Mouse (Mus musculus): ENCODE measurements around the gene Cs. TPM values are rescaled to one million over a fixed set of nuclear protein-coding genes. Genes with fewer than 3 reads are reported as not detected.

The Cs gene
- polyA plus RNA-seq, 1 experiment from 2014 or later, result 187 TPM

Small RNA genes lying within 50 kb of the gene (microRNA-seq; reads per million reads assigned to microRNA genes)
- not detected for gene Gm25361
- not detected for gene Gm26308
- not detected for gene Mir6914
- 1.1 reads per million for gene Mir6915

Other genes with a start within 250 kb of the Cs start
- 8.0 and 8.6 TPM in 2 replicates for gene Baz2a, start 246.2 kb upstream of the Cs start, polyA plus RNA-seq (2016; fragmentation: Nextera tagmentation; extraction: Ambion mirVana)
- 8.7 and 10.1 TPM in 2 replicates for gene Rbms2, start 157.4 kb upstream of the Cs start, polyA plus RNA-seq (2016; fragmentation: Nextera tagmentation; extraction: Ambion mirVana)
- gene Gls2, start 143.3 kb upstream of the Cs start, polyA plus RNA-seq (2016; fragmentation: Nextera tagmentation; extraction: Ambion mirVana), result 1.8 and 2.8 TPM in 2 replicates
- 24.1 and 25.1 TPM in 2 replicates for gene Spryd4, start 125.9 kb upstream of the Cs start, polyA plus RNA-seq (2016; fragmentation: Nextera tagmentation; extraction: Ambion mirVana)
- not detected in 2 replicates for gene Mip, start 111.9 kb upstream of the Cs start, polyA plus RNA-seq (2016; fragmentation: Nextera tagmentation; extraction: Ambion mirVana)
- 45.2 and 46.5 TPM in 2 replicates for gene Timeless, start 105.7 kb upstream of the Cs start, polyA plus RNA-seq (2016; fragmentation: Nextera tagmentation; extraction: Ambion mirVana)
- gene Apon, start 83.6 kb upstream of the Cs start, polyA plus RNA-seq (2016; fragmentation: Nextera tagmentation; extraction: Ambion mirVana), result 0.31 and 0.51 TPM in 2 replicates
- 27.2 and 28.2 TPM in 2 replicates for gene Apof, start 69.1 kb upstream of the Cs start, polyA plus RNA-seq (2016; fragmentation: Nextera tagmentation; extraction: Ambion mirVana)
- gene Stat2, start 67.2 kb upstream of the Cs start, polyA plus RNA-seq (2016; fragmentation: Nextera tagmentation; extraction: Ambion mirVana), result 8.4 and 8.8 TPM in 2 replicates
- not detected in 2 replicates for gene Il23a, start 39.0 kb upstream of the Cs start, polyA plus RNA-seq (2016; fragmentation: Nextera tagmentation; extraction: Ambion mirVana)
- 17.9 and 18.3 TPM in 2 replicates for gene Pan2, start 34.4 kb upstream of the Cs start, polyA plus RNA-seq (2016; fragmentation: Nextera tagmentation; extraction: Ambion mirVana)
- gene Cnpy2, start 15.3 kb upstream of the Cs start, polyA plus RNA-seq (2016; fragmentation: Nextera tagmentation; extraction: Ambion mirVana), result 107 and 114 TPM in 2 replicates
- 8.7 and 8.9 TPM in 2 replicates for gene Coq10a, start 31.3 kb downstream of the Cs start, polyA plus RNA-seq (2016; fragmentation: Nextera tagmentation; extraction: Ambion mirVana)
- 9.3 TPM in 2 replicates for gene Ankrd52, start 39.4 kb downstream of the Cs start, polyA plus RNA-seq (2016; fragmentation: Nextera tagmentation; extraction: Ambion mirVana)
- 22.7 and 23.0 TPM in 2 replicates for gene Slc39a5, start 63.5 kb downstream of the Cs start, polyA plus RNA-seq (2016; fragmentation: Nextera tagmentation; extraction: Ambion mirVana)
- 64.1 and 66.1 TPM in 2 replicates for gene Nabp2, start 73.8 kb downstream of the Cs start, polyA plus RNA-seq (2016; fragmentation: Nextera tagmentation; extraction: Ambion mirVana)
- 14.2 and 14.8 TPM in 2 replicates for gene Rnf41, start 73.9 kb downstream of the Cs start, polyA plus RNA-seq (2016; fragmentation: Nextera tagmentation; extraction: Ambion mirVana)
- gene Smarcc2, start 121.5 kb downstream of the Cs start, polyA plus RNA-seq (2016; fragmentation: Nextera tagmentation; extraction: Ambion mirVana), result 34.9 and 40.3 TPM in 2 replicates
- 533 and 540 TPM in 2 replicates for gene Myl6, start 156.4 kb downstream of the Cs start, polyA plus RNA-seq (2016; fragmentation: Nextera tagmentation; extraction: Ambion mirVana)
- gene Myl6b, start 161.0 kb downstream of the Cs start, polyA plus RNA-seq (2016; fragmentation: Nextera tagmentation; extraction: Ambion mirVana), result 1.3 and 1.6 TPM in 2 replicates
- gene Esyt1, start 188.1 kb downstream of the Cs start, polyA plus RNA-seq (2016; fragmentation: Nextera tagmentation; extraction: Ambion mirVana), result 15.0 and 16.0 TPM in 2 replicates
- gene Zc3h10, start 210.0 kb downstream of the Cs start, polyA plus RNA-seq (2016; fragmentation: Nextera tagmentation; extraction: Ambion mirVana), result 7.7 and 8.1 TPM in 2 replicates
- 2,924 and 3,037 TPM in 2 replicates for gene Rpl41, start 211.6 kb downstream of the Cs start, polyA plus RNA-seq (2016; fragmentation: Nextera tagmentation; extraction: Ambion mirVana)
- 233 and 242 TPM in 2 replicates for gene Pa2g4, start 228.3 kb downstream of the Cs start, polyA plus RNA-seq (2016; fragmentation: Nextera tagmentation; extraction: Ambion mirVana)